In genomic region chr11:66442631-66443030, GRCm38 (mm10) we compare ENCODE assay signal across 12 mouse cellular contexts.
"Had no signal": no experiment of that assay in that cellular context is flagged by ENCODE, and none has a peak within 500 bp of the region (broad histone marks: within the 10 kb centered on the region; RNA-seq: fewer than 3 reads in every experiment).

No protein-coding gene starts in this region.

- H3K36me3 ChIP-seq: limb, embryonic 10.5 days; liver, embryonic 15.5 days; midbrain, embryonic 13.5 days; neural tube, embryonic 12.5 days had no signal

- H3K4me2 ChIP-seq: liver, embryonic 11.5 days; liver, embryonic 15.5 days; lung, embryonic 14.5 days; midbrain, embryonic 13.5 days; neural tube, embryonic 12.5 days had no signal

- H3K4me1 ChIP-seq: limb, embryonic 10.5 days; liver, embryonic 15.5 days; neural tube, embryonic 12.5 days had no signal

- ATAC-seq: midbrain, embryonic 13.5 days had no signal

- DNase-seq: kidney, postnatal 25 days; lung, embryonic 14.5 days; lung, postnatal 10 days; lung, postnatal 4 days; right cerebral cortex, postnatal 14 days; thymus, postnatal 4 days had no signal

- H3K27me3 ChIP-seq: liver, embryonic 15.5 days; midbrain, embryonic 13.5 days; neural tube, embryonic 12.5 days had no signal

- H3K4me3 ChIP-seq: left cerebral cortex, adult 2 months; limb, embryonic 10.5 days; liver, embryonic 15.5 days; midbrain, embryonic 13.5 days; neural tube, embryonic 12.5 days had no signal

- H3K27ac ChIP-seq: left cerebral cortex, adult 2 months; limb, embryonic 10.5 days; liver, embryonic 15.5 days; midbrain, embryonic 13.5 days; neural tube, embryonic 12.5 days had no signal

- H3K9ac ChIP-seq: liver, embryonic 15.5 days; lung, embryonic 14.5 days; midbrain, embryonic 13.5 days; neural tube, embryonic 12.5 days had no signal

- H3K9me3 ChIP-seq: limb, embryonic 10.5 days; liver, embryonic 15.5 days; midbrain, embryonic 13.5 days; neural tube, embryonic 12.5 days had no signal
